Mouse (Mus musculus) regulatory T cell (primary cell): ENCODE results near the gene Prelid3b.

ENCODE experiments used
- in situ Hi-C: fragments of 300-600 bp; cut with MboI, MseI; formaldehyde crosslinking; loops from one replicate; pipeline ENCODE4 v1.15.1; 2025; ENCODE audit warnings: high pct_unique_total_duplicates

Prelid3b gene

GRCm38 (mm10) chr2:174472818-174473549, at the start of gene Prelid3b:
Gene Prelid3b, minus strand, starts transcription at chr2:174473081.
- in situ Hi-C loops, result loop anchor here (5.0 kb wide), 1 partner anchor 146 kb away; no protein-coding TSS in a partner anchor

- in situ Hi-C loops, result no loop called here
These were observed 49.3 kb upstream of the Prelid3b start for GRCm38 (mm10) chr2:174522134-174522533.

- in situ Hi-C loops, result no loop called here
These were observed 44.5 kb upstream of the Prelid3b start for GRCm38 (mm10) chr2:174517141-174518079.

- in situ Hi-C loops, result no loop called here
These were observed 42.0 kb upstream of the Prelid3b start for GRCm38 (mm10) chr2:174514887-174515286.

GRCm38 (mm10) chr2:174513827-174514226, 40.9 kb upstream of the Prelid3b start:
- in situ Hi-C loops, result no loop called here

GRCm38 (mm10) chr2:174509825-174510224, 36.9 kb upstream of the Prelid3b start:
- in situ Hi-C loops, result no loop called here

GRCm38 (mm10) chr2:174507998-174508397, 35.1 kb upstream of the Prelid3b start:
- in situ Hi-C loops, result no loop called here

- in situ Hi-C loops, result no loop called here
These were observed 30.1 kb upstream of the Prelid3b start for GRCm38 (mm10) chr2:174502831-174503460.

GRCm38 (mm10) chr2:174502321-174502720, 29.4 kb upstream of the Prelid3b start:
- in situ Hi-C loops, result no loop called here

GRCm38 (mm10) chr2:174501517-174501916, 28.6 kb upstream of the Prelid3b start:
- in situ Hi-C loops, result no loop called here

GRCm38 (mm10) chr2:174500814-174501503, 28.1 kb upstream of the Prelid3b start:
- in situ Hi-C loops, result no loop called here

- in situ Hi-C loops, result no loop called here
These were observed 20.0 kb upstream of the Prelid3b start for GRCm38 (mm10) chr2:174492858-174493257.

GRCm38 (mm10) chr2:174487005-174487404, 14.1 kb upstream of the Prelid3b start:
- in situ Hi-C loops, result loop anchor here (5.0 to 10.0 kb wide), 2 partner anchors 170 to 378 kb away; no protein-coding TSS in a partner anchor

- in situ Hi-C loops, result no loop called here
These were observed 5.9 kb upstream of the Prelid3b start for GRCm38 (mm10) chr2:174478746-174479145.

GRCm38 (mm10) chr2:174477543-174478319, 4.8 kb upstream of the Prelid3b start:
- in situ Hi-C loops, result no loop called here

GRCm38 (mm10) chr2:174473550-174473927, 658 bp upstream of the Prelid3b start:
- in situ Hi-C loops, result loop anchor here (5.0 kb wide), 1 partner anchor 146 kb away; no protein-coding TSS in a partner anchor

- in situ Hi-C loops, result loop anchor here (5.0 kb wide), 1 partner anchor 145 kb away; no protein-coding TSS in a partner anchor
These were observed 474 bp downstream of the Prelid3b start for GRCm38 (mm10) chr2:174472407-174472806.

- in situ Hi-C loops, result loop anchor here (5.0 kb wide), 1 partner anchor 144 kb away; no protein-coding TSS in a partner anchor
These were observed 2.0 kb downstream of the Prelid3b start for GRCm38 (mm10) chr2:174470786-174471405.

- in situ Hi-C loops, result loop anchor here (5.0 kb wide), 1 partner anchor 143 kb away; no protein-coding TSS in a partner anchor
These were observed 2.5 kb downstream of the Prelid3b start for GRCm38 (mm10) chr2:174470333-174470732.
